ENCODE assay signal across 28 mouse cellular contexts in the genomic region with DNA sequence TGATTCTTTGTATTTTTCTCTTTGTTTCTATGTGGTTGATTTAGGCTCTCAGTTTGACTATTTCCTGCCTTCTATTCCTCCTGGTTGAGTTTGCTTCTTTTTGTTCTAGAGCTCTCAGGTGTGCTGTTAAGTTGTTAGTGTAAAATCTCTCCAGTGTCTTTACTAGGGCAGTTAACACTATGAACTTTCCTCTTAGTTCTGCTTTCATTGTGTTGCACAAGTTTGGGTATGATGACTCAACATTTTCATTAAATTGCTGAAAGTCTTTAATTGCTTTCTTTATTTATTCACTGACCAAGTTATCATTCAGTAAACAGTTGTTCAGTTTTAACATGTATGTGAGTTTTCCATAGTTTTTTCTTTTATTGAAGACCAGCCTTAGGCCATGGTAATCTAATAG.
"Had no signal": no experiment of that assay in that cellular context is flagged by ENCODE, and none has a peak within 500 bp of the region (broad histone marks: within the 10 kb centered on the region; RNA-seq: fewer than 3 reads in every experiment).

No protein-coding gene starts in this region.

- H3K4me1 ChIP-seq: embryonic facial prominence, embryonic 12.5 days; embryonic facial prominence, embryonic 15.5 days; forebrain, embryonic 10.5 days; forebrain, embryonic 12.5 days; forebrain, embryonic 13.5 days; forebrain, embryonic 15.5 days had no signal

- H3K27me3 ChIP-seq: embryonic facial prominence, embryonic 12.5 days; embryonic facial prominence, embryonic 13.5 days; embryonic facial prominence, embryonic 15.5 days; forebrain, embryonic 12.5 days; forebrain, embryonic 13.5 days; forebrain, embryonic 15.5 days had no signal

- H3K27ac ChIP-seq: embryonic facial prominence, embryonic 10.5 days; embryonic facial prominence, embryonic 12.5 days; embryonic facial prominence, embryonic 13.5 days; embryonic facial prominence, embryonic 15.5 days; forebrain, embryonic 10.5 days; forebrain, embryonic 12.5 days; forebrain, embryonic 13.5 days; forebrain, embryonic 15.5 days; gastrocnemius, adult 2 months; heart, adult 2 months had no signal

- H3K9me3 ChIP-seq: embryonic facial prominence, embryonic 10.5 days; embryonic facial prominence, embryonic 12.5 days; embryonic facial prominence, embryonic 13.5 days; embryonic facial prominence, embryonic 15.5 days; forebrain, embryonic 10.5 days; forebrain, embryonic 12.5 days; forebrain, embryonic 13.5 days; forebrain, embryonic 15.5 days had no signal

- H3K36me3 ChIP-seq: embryonic facial prominence, embryonic 10.5 days; embryonic facial prominence, embryonic 12.5 days; embryonic facial prominence, embryonic 13.5 days; embryonic facial prominence, embryonic 15.5 days; forebrain, embryonic 10.5 days; forebrain, embryonic 12.5 days; forebrain, embryonic 15.5 days had no signal

- H3K4me2 ChIP-seq: embryonic facial prominence, embryonic 12.5 days; embryonic facial prominence, embryonic 13.5 days; embryonic facial prominence, embryonic 15.5 days; forebrain, embryonic 12.5 days; forebrain, embryonic 13.5 days; forebrain, embryonic 15.5 days had no signal

- DNase-seq: cerebellum, adult 8-10 months; cerebellum, adult 9-10 months; cerebellum, adult 9-11 months; cerebellum, postnatal 10 days; cerebellum, postnatal 14 days; cerebellum, postnatal 25 days; cerebellum, postnatal 36 days; embryo, embryonic 11 days; forebrain, postnatal 0 days; gastrocnemius, adult 2 months; gastrocnemius, postnatal 10 days; gastrocnemius, postnatal 14 days; gastrocnemius, postnatal 25 days; gastrocnemius, postnatal 36 days; heart, adult 11 months; heart, adult 18-20 months; heart, adult 2 months had no signal

- H3K9ac ChIP-seq: embryonic facial prominence, embryonic 12.5 days; embryonic facial prominence, embryonic 13.5 days; embryonic facial prominence, embryonic 15.5 days; forebrain, embryonic 12.5 days; forebrain, embryonic 13.5 days; forebrain, embryonic 15.5 days; forebrain, postnatal 0 days had no signal

- ATAC-seq: forebrain, embryonic 13.5 days; forebrain, embryonic 14.5 days; forebrain, embryonic 15.5 days; forebrain, embryonic 16.5 days; forebrain, postnatal 0 days had no signal

- H3K4me3 ChIP-seq: embryonic facial prominence, embryonic 10.5 days; embryonic facial prominence, embryonic 12.5 days; embryonic facial prominence, embryonic 13.5 days; embryonic facial prominence, embryonic 15.5 days; erythroblast, embryonic 14.5 days; forebrain, embryonic 10.5 days; forebrain, embryonic 12.5 days; forebrain, embryonic 13.5 days; forebrain, embryonic 15.5 days; gastrocnemius, adult 2 months; heart, adult 2 months had no signal
